Mouse (Mus musculus) myocyte (in vitro differentiated cells): ENCODE results near the gene Cacna2d2.

Experiments used
- CEBPB ChIP-seq: IDR thresholded peaks from 2 replicates; pipeline ENCODE4 v1.6.1; 2011; ENCODE audit warnings: mild to moderate bottlenecking, moderate library complexity; ENCODE audit not compliant: poor library complexity, insufficient read depth, severe bottlenecking
- E2F4 ChIP-seq: IDR thresholded peaks from one replicate; pipeline ENCODE4 v1.6.1; 2011; ENCODE audit warnings: mild to moderate bottlenecking, control low read depth, moderate library complexity; ENCODE audit not compliant: insufficient read depth
- MAX ChIP-seq: IDR thresholded peaks from one replicate; pipeline ENCODE4 v1.6.1; 2011; ENCODE audit warnings: low read depth, mild to moderate bottlenecking, control low read depth
- MYOD1 ChIP-seq, 3 experiments: IDR thresholded peaks; one replicate each; pipeline ENCODE4 v1.6.1; 2011; ENCODE audit warnings: control low read depth in 2 of 3, low read depth in 2 of 3, mild to moderate bottlenecking in 2 of 3, moderate library complexity in 1 of 3; ENCODE audit not compliant: insufficient read length in 2 of 3, control insufficient read depth in 1 of 3
- MYOG ChIP-seq, 3 experiments: IDR thresholded peaks; one replicate each; pipeline ENCODE4 v1.6.1; 2011; ENCODE audit warnings: control low read depth in 2 of 3, low read depth in 2 of 3, mild to moderate bottlenecking in 2 of 3; ENCODE audit not compliant: insufficient read length in 2 of 3, control insufficient read depth in 1 of 3, insufficient read depth in 1 of 3
- POLR2A ChIP-seq: IDR thresholded peaks from one replicate; pipeline ENCODE4 v1.6.1; 2011; ENCODE audit warnings: low read depth, mild to moderate bottlenecking, control low read depth, moderate library complexity; ENCODE audit not compliant: insufficient read length
- POLR2AphosphoS2 ChIP-seq: IDR thresholded peaks from one replicate; pipeline ENCODE4 v1.6.1; 2011; ENCODE audit warnings: low read depth, control low read depth; ENCODE audit not compliant: insufficient read length
- REST ChIP-seq: IDR thresholded peaks from one replicate; pipeline ENCODE4 v1.6.1; 2011; ENCODE audit warnings: mild to moderate bottlenecking, control low read depth, moderate library complexity; ENCODE audit not compliant: insufficient read depth, insufficient read length
- SRF ChIP-seq: IDR thresholded peaks from one replicate; pipeline ENCODE4 v1.6.1; 2011; ENCODE audit warnings: low read depth; ENCODE audit not compliant: control insufficient read depth, insufficient read length
- TCF12 ChIP-seq: IDR thresholded peaks from one replicate; pipeline ENCODE4 v1.6.1; 2011; ENCODE audit warnings: mild to moderate bottlenecking, control low read depth; ENCODE audit not compliant: poor library complexity, insufficient read depth, severe bottlenecking
- TCF3 ChIP-seq: IDR thresholded peaks from one replicate; pipeline ENCODE4 v1.6.1; 2011; ENCODE audit warnings: low read depth, control low read depth; ENCODE audit not compliant: insufficient read length
- USF1 ChIP-seq: IDR thresholded peaks from one replicate; pipeline ENCODE4 v1.6.1; 2011; ENCODE audit warnings: low read depth, mild to moderate bottlenecking, control low read depth, moderate library complexity

DNA sequence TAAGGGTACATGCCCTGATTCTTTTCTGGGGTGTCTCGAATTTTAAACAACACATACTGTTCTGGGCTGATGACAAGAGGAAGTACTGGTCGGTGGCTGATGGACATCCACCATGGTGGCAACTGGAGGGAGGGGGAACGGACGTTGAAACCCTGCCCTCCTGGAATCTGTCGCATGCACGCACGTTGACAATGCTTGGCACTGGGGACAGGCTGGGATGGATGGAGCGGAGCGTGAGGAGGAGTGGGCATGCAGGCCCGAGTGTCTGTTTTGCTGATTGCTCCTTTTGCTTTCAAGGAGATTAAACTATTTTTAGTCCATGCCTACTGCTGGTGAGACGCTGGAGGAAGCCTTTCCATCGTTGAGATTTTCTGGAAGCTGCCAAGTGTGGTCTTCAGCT lies 43.9 kb downstream of the Cacna2d2 start:
- TF ChIP-seq POLR2AphosphoS2 = no peak
- no peak for TF ChIP-seq POLR2A
- TF ChIP-seq CEBPB = no peak
- TF ChIP-seq TCF12 = no peak
- no peak for TF ChIP-seq USF1
- no peak for TF ChIP-seq E2F4
- no peak for TF ChIP-seq MAX
- no peak for TF ChIP-seq MYOD1 (IDR thresholded peaks at IDR 0.05; ENCODE audit: control insufficient read depth in 1 of 3, insufficient read length in 2 of 3, low read depth in 2 of 3)
- no peak for TF ChIP-seq REST
- TF ChIP-seq SRF = no peak
- TF ChIP-seq MYOG (IDR thresholded peaks at IDR 0.05; ENCODE audit: control insufficient read depth in 1 of 3, insufficient read depth in 1 of 3, insufficient read length in 2 of 3, low read depth in 2 of 3) = no peak
- TF ChIP-seq TCF3 = no peak
